8 mouse cellular contexts compared by ENCODE assay signal in genomic region chr7:49399314-49399713, GRCm38 (mm10).
DNase-seq lines count a peak whose midpoint lies in the region; ATAC-seq and TF ChIP-seq lines count a peak whose summit lies in the region.

No protein-coding gene starts in this region.

- H3K27me3 ChIP-seq in ES-Bruce4 (ENCODE audit: control insufficient read depth, insufficient read depth, low read length, poor library complexity, severe bottlenecking) = no peaks in the 10 kb centered on the region
- no peaks in the 10 kb centered on the region for H3K27me3 ChIP-seq in hindbrain, embryonic 14.5 days (ENCODE audit: control insufficient read depth, insufficient read depth, low read length)

- TF ChIP-seq EP300 in ES-Bruce4 (IDR thresholded peaks at IDR 0.05; ENCODE audit: insufficient read depth, low read depth, low read length) = no peak

- H3K36me3 ChIP-seq in ES-Bruce4 (ENCODE audit: control insufficient read depth, insufficient read depth, low read length, poor library complexity, severe bottlenecking) (no peaks in the 10 kb centered on the region), macrophage (ENCODE audit: inconsistent target) (no peaks in the 10 kb centered on the region)
- no peaks in the 10 kb centered on the region for H3K36me3 ChIP-seq in hindbrain, embryonic 14.5 days (replicated peaks; ENCODE audit: control insufficient read depth, insufficient read depth)

- H3K9ac ChIP-seq in ES-Bruce4 (ENCODE audit: low read depth, poor library complexity, severe bottlenecking) = no peak overlapping the region
- no peak overlapping the region for H3K9ac ChIP-seq in hindbrain, embryonic 14.5 days

- H3K4me3 ChIP-seq in ES-Bruce4 (ENCODE audit: low read depth, low read length) = no peak overlapping the region
- H3K4me3 ChIP-seq in hindbrain, embryonic 14.5 days (replicated peaks; ENCODE audit: low read length) = no peak overlapping the region
- no peak overlapping the region for H3K4me3 ChIP-seq in macrophage (ENCODE audit: inconsistent target)

- no peaks in the 10 kb centered on the region for H3K4me1 ChIP-seq in ES-Bruce4 (ENCODE audit: control insufficient read depth, insufficient read depth, low read length)
- H3K4me1 ChIP-seq in hindbrain, embryonic 14.5 days (replicated peaks; ENCODE audit: control insufficient read depth, insufficient read depth, low read length) = peaks cover 13% of the 10 kb centered on the region

- no peak for TF ChIP-seq POLR2A in ES-Bruce4 (IDR thresholded peaks at IDR 0.05; ENCODE audit: insufficient read depth, low read length)

- H3K27ac ChIP-seq in ES-Bruce4 (ENCODE audit: insufficient read depth, low read length) (no peak overlapping the region), macrophage (peak overlapping the region; percentile 97)
- H3K27ac ChIP-seq in hindbrain, embryonic 14.5 days = no peak overlapping the region

- ATAC-seq in activated CD4-positive, CD25-positive, alpha-beta regulatory T cell, adult 4 months = peak; percentile 40
- ATAC-seq in hindbrain, embryonic 14.5 days (ENCODE audit: low FRiP score) = 0 out of 2 replicates have a peak, but pooled peaks have one; percentile 18

- 41% methylated on average over 2 of the region's 2 CpGs for WGBS in hindbrain, embryonic 14.5 days
- 43% methylated on average over 2 of the region's 2 CpGs for WGBS in macrophage (ENCODE audit: missing documents)

- no peak overlapping the region for H3K4me2 ChIP-seq in hindbrain, embryonic 14.5 days (replicated peaks)

- H3K79me2 ChIP-seq in macrophage (ENCODE audit: inconsistent target) = peaks cover 61% of the 10 kb centered on the region

- TF ChIP-seq CTCF in ES-Bruce4 (IDR thresholded peaks at IDR 0.05; ENCODE audit: low read depth, low read length) = peak; percentile 36

- peak; percentile 80 for DNase-seq in embryo, embryonic 11 days
- peak; percentile 84 for DNase-seq in hindbrain, embryonic 14.5 days (ENCODE audit: low spot score)
- DNase-seq in layer of hippocampus, adult 9-11 months = peak; percentile 79
- DNase-seq in right cerebral cortex, postnatal 10 days (ENCODE audit: low spot score in 2 of 2) = peak; percentile 83 to 84
- no peak for DNase-seq in ovary, adult 18-20 months (ENCODE audit: low spot score)

- no peaks in the 10 kb centered on the region for H3K9me3 ChIP-seq in ES-Bruce4 (replicated peaks; ENCODE audit: control insufficient read depth, insufficient read depth, low read length, poor library complexity, severe bottlenecking)
- H3K9me3 ChIP-seq in hindbrain, embryonic 14.5 days (ENCODE audit: control insufficient read depth, low read length) = 0 out of 2 replicates have a peak, but pooled peaks cover 3% of the 10 kb centered on the region
